Mouse (Mus musculus): ENCODE data around the gene Tmem198.

The Tmem198 gene

DNA sequence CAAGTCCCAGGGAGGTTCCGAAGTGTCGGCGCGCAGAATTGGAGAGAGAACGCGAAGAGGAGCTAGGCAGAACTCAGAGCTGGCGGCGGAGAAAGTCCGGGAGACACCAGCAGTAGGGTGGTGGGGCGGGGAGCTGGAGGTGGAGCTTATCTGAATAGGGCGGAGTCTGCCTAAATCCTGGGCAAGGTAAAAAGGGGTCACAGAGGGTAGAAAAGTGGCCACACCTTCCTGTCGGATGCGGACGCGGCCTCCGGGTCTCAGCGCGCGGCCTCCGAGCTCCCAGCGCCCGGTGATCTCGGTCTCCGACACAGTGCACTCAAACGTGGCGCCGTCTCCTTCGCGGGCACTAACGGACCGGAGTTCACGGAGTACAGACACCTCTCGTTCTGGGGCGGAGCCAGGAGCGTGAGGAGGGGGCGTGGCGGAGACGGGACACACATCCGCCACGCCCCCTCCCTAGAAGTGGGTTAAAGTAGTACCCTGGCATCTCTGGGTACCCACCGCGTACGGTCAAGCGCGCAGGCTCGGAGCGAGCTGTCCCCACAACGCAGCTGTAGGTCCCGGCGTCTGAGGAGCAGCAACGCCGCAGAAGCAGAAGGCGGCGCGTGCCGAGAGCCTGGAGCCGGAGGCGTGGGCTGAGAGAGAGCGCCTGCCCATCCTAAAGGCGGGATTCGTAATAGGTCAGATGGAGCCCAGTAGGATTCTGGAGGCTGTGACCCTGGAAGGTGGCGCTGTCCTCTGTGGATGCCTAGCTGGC, 8.3 kb downstream of the Tmem198 start:
- peak; percentile 34 for DNase-seq (ENCODE audit: low read depth, low spot score)

DNA sequence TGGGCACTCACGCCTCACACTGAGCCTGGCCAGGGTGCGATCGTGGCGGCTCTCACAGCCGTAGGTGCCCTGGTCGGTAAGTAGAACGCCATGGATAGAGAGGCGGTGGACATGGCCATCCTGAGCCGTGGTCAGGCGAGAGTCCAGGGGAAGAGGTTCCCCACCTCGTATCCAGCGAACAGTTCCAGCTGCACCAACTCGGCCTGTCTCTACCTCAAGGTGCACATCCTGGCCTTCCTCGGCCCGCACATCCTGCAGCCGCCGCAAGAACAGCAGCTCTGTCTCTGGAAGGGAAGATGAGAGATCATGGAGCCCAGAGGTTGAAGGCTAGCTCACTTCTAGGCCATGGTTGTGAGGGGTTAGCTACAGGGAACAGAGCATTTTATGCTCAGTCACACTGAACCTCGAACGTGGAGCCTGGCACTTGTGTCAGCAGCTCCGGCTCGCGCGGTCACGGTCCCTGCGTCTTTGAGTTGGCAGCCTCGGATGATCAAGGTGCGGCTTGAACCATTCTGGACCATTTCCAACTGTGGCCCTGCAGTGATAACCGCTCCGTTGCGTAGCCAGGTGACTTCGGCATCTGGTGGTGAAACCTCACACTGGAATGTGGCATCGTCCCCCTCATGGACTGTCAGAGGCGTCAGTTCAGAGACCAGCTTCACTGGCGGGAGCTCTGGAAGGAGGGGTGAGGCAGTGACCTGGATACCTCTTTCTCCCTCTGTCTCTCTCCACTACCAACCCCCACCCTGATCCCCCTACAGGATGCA, 11.6 kb downstream of the Tmem198 start:
- DNase-seq (ENCODE audit: low read depth, low spot score), result no peak

DNA sequence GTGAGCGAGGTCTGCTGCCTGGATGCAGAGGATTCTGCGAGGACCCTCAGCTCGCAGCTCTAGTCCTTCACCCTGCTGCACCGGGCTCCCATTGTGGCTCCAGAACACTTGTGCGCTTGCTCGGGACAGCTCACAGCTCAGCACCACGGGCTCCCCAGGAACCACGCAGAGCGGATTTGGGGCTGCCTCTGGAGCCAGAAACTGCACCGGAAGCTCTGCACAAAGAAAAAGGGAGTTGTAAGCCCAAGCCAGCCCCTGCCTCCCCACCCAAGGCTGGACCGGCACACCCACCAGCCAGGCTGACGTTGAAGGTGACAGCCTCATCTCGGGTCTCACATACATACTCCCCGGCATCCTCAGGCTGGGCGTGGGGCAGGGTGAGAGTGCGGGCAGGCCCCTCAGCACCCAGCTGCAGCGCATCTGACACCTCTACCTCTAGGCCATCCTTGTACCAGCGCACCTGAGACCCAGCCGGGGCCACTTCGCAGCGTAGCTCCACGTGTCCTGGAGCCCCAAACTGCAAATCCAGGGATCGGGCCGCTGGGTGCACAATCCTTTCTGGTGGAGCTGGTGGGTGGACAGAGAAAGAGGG, 13.3 kb downstream of the Tmem198 start:
- DNase-seq (ENCODE audit: low read depth, low spot score), result no peak

DNA sequence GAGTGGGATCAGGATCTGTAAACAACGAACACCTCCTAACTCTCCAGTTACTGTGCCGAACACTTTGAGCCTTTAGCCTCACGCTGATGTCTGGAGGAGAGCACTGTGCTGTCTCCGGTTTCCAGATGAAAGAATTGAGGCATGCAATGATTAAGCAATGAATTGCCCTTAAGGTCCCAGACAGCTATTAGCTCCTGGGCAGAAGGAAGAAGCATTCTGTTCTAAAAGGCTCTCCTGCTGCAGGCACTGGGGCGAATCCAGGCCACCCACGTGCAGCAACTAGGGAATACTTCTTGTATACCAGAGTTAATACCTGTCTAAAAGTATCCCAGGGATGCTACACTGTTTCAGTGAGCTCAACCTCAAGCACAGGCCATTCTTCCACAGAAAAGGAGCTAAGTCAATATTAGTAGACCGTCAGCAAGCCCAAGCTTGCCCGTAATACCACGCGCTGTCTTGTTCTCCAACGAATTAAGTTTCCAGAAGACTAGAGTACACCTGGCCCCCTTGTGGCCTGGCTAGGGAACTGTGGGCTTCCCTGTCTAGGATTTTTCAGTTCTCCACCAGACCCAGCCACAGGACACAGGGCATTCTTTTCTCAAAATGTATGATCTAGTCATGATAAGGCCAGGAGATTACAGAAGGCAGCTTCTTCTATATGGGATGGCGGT, 15.7 kb downstream of the Tmem198 start:
- peak; percentile 21 for DNase-seq (ENCODE audit: low read depth, low spot score)

DNA sequence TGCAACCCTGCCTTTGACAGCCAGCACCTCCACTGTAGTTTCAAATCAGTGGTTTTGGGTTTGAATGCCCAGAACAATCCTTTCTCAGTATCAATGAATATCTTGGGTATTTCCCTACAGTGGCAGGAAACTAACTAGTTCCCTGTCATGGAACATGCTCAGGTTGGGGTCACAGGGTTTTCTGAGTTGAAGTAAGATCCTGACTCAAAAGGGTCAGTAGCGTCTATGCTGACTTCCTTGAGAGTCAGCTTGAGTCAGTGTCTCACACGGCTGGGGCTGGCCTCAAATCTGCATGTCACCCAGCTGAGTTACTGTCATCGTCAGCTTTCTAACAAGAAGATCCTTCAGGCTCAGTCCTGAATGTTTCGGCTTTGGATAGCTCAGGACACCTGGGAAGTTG, 19.6 kb downstream of the Tmem198 start:
- no peak for DNase-seq (ENCODE audit: low read depth, low spot score)

DNA sequence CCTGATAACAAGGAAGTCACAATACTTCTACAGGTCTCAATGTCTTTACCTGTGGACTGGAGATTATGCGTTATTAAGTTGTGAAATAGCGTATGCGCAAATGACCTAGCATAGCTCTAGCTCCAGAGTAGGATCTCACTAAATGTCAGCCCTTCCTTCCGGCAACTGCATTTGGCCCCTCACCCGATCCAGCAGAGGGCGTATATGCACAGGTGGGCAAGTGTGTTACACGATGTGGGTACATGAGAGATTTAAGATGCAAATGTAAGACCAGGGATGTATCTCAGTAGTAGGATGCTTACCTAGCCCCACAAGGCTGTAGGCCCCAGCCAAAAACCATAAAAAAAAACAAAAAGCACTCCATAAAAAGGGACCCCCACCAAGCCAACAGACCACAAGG, 20.1 kb downstream of the Tmem198 start:
- DNase-seq (ENCODE audit: low read depth, low spot score), result no peak

DNA sequence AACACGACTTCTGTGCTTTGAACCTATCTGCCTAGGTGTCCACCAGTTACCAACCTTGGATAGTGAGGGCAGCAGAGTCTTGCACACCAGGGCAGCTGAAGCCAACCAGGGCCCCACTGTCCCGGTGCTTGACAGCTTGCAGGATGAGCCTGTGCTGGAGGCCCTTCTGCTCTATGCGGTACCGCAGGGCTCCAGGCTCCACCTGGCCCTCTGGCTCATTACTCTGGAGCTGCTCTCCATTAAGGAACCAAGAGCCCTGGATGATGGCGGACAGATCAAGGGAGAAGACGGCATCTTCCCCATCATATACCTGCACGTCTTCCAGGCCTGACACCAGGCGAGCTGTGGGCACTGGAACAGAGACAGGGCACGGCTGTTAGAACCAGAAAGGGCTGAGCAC, 22.6 kb downstream of the Tmem198 start:
- DNase-seq (ENCODE audit: low read depth, low spot score), result no peak

DNA sequence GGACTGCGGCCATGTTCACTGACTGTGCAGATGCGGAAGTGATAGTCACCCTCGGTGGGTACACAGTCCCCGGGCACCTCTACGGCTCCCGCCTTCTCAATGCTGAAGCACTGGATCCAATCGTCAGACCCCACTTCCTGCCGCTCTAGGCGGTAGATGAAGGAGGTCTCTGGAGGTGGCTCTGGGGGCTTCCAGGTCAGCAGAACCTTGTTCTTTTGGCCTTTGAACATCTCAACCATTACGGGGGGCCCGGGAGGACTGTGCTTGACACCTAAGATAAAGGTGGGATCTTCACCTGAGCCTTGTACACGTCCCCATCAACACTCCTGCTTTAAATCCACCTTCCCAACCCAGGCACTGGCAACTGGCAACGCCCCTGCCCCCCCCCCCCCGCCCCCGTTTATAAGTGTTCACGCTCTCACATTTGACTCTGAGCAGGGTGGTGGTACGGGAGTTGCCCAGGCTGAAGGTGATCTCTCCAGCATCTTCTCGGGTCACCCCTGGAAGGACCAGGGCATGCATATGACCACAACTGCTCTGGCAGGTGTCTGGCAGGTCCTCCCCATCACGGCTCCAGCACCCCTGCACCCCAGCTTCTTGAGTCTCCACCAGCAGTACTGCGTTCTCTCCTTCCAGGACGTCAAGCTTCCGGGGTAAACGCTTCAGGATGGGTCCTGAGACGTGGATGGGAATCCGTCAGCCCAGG, 23.8 kb downstream of the Tmem198 start:
- no peak for DNase-seq (ENCODE audit: low read depth, low spot score)

DNA sequence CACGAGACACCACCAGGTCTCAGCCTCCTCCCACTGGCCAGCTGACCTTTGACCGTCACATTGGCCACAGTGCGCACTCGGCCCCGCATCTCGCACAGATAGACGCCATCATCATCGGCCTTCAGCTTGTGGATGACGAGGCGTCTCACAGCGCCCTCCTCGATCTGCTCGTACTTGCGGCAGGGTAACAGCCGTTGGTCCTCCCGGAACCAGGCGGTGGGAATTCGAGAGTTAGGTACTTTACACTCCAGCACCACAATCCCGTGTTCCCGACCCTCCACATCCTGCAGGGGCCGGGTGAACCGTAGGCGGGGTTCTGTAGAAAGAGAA, 24.3 kb downstream of the Tmem198 start:
- DNase-seq (ENCODE audit: low read depth, low spot score), result no peak

DNA sequence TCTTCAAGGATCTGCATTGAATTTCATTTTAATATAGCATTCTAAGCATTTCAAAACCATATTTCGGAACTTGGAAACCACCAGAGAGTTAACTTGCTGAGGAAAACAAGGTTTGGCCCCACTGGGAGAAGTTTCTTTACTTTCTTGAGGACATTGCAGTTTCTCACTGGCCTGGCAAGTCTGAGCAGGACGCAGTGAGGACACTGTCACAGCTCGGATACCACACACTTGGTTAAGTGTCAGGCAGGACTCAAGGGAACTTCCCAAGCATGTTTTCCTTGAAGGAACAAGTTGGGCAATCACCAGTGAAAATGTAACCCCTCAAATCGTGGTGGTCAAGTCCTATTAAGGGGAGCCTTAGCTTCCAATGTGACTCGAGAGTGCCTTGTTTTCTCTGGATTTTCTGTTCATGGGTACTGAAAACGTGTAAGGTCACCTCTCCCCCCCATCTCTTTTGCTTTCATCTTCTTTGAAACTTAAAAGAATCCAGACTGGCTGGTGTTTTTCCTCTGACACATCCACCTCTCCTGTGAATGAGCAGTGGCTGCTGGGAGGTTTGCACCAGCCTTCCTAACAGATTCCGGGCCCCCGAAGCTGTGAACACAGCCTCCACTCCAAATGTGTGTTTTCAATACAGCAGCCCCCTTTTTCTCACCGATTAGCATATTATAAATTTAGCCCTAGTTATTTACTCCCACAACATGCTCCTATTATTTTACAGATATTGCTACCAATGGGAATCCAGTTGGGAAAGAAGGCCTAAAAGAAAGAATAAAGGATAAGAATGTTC, 25.1 kb downstream of the Tmem198 start:
- DNase-seq (ENCODE audit: low read depth, low spot score), result peak; percentile 65

DNA sequence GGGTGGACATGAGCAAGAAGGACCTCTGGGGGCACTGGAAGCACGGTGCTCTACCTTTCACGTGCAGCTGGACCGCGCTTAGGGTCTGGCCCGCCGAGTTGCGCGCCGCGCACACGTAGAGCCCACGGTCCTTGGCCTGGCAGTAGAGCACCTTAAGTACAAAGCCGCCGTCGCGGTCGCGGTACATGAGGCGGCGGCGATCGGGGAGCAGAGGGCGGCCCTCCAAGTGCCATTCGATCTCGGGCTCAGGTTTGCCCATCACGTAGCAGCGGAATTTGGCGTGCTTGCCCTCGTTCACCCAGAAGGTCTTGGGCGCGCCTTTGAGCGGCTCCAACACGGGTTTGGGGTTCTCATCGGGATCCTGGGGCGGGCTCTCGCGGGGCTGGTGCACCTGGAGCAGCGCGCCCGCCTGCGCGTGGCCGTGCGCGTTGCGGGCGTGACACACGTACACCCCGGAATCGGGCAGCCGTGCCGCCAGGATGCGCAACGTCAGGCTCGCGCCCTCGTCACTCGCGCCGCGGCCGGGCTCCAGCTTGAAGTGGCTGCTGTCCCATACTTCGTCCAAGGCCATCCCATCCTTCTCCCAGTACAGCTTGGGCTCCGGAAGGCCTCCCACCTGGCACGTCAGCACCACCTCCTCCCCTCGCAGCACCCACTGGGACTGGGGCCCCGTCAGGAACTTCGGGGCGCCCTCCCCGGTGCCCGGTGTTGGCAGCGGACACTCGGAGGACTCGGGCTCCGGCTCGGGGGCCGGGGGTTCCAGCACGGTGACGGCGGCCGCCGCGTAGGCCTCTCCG, 26.0 kb downstream of the Tmem198 start:
- peak; percentile 74 for DNase-seq (ENCODE audit: low read depth, low spot score)

DNA sequence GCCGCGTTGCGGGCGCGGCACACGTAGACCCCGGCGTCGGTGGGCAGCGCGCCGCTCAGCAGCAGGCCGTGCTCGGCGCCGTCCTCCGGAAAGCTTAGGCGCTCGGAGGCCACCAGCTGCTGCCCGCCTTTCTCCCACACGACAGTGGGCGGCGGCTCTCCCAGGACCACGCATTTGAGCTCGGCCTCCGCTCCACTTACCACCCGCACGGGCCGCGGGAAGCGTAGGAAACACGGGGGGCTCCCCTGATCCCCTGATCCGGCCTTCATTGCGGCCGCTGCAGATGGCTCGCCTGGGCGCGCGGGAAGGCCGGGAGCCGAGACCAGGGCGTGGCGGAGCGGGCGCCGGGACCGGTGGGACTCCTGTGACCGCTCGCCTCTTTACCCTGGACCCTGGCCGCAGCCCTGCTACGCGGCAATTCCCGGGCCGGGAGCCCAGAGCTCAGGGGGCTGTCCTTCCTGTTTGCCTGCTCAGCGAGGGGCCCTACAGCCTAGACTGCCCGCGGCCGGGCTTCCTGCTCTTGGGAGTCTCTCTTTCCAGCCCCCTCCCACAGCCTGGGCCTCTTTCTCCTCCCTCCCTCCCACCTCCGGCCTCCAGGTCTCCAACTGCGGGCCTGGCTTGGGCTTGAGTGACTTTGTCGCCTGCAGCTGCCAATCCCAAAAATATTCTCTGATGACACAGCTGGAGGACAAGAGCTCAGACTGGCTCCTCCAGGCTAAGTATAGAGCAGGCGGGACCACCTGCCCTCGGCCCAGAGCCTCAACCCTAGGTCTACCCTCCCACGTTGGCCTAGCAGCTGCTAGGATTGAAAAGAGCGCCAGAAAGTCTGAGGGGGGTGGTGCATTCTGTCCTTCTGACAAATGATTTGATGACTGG, 26.9 kb downstream of the Tmem198 start, which contains the start of gene Obsl1:
TSS of gene Obsl1 (minus strand) at position 497 of the 876 bp plus-strand sequence.
- DNase-seq (ENCODE audit: low read depth, low spot score), result peak; percentile 18

DNA sequence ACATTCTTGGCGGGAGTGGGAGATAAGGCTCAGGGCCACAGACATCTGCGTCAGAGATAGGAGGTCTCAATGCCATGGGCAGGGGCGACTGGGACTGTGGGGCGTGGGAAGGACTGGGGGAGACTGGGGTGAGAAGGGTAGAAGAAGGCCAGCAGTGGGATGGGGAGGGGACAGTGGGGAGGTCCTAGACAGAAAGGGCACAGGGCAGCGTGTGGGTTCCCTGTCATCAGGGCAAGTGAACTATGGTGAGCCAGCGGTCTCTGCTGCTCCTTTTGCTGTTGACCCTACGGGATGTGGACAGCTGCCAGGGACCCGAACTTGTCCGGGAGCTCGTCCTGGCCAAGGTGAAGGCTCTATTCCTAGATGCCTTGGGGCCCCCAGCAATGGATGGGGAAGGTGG, 27.7 kb downstream of the Tmem198 start, which contains the start of gene Inha:
TSS of gene Inha (plus strand) at position 72 of the 400 bp plus-strand sequence.
- no peak for DNase-seq (ENCODE audit: low read depth, low spot score)

DNA sequence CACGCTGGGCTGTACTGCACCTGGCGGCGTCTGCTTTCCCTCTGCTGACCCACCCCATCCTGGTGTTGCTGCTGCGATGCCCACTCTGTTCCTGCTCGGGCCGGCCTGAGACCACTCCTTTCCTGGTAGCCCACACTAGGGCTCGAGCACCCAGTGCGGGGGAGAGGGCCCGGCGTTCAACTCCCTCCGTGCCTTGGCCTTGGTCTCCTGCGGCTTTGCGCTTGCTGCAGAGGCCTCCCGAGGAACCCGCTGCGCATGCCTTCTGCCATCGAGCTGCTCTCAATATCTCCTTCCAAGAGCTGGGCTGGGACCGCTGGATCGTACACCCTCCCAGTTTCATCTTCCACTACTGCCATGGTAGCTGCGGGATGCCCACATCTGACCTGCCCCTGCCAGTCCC, 30.3 kb downstream of the Tmem198 start:
- no peak for DNase-seq (ENCODE audit: low read depth, low spot score)

DNA sequence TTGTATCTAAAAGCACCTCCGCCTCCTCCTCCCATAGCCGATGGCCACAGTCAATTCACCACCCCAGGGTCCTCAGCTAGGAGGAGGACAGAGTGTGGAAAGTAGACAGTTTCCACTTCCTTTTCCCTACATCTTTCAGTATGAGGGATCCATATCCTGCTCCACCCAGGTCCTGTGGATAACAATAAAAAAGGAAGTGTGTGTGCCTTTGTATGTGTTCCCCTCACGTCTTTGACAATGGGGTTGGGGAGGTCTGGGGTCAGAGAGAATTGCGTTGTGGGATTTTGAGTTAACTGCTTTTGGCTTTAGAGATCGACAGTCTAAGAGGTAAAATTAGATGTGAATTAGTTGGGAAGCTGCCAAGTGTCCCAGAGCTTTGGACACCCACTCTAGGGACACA, 30.8 kb downstream of the Tmem198 start:
- no peak for DNase-seq (ENCODE audit: low read depth, low spot score)

DNA sequence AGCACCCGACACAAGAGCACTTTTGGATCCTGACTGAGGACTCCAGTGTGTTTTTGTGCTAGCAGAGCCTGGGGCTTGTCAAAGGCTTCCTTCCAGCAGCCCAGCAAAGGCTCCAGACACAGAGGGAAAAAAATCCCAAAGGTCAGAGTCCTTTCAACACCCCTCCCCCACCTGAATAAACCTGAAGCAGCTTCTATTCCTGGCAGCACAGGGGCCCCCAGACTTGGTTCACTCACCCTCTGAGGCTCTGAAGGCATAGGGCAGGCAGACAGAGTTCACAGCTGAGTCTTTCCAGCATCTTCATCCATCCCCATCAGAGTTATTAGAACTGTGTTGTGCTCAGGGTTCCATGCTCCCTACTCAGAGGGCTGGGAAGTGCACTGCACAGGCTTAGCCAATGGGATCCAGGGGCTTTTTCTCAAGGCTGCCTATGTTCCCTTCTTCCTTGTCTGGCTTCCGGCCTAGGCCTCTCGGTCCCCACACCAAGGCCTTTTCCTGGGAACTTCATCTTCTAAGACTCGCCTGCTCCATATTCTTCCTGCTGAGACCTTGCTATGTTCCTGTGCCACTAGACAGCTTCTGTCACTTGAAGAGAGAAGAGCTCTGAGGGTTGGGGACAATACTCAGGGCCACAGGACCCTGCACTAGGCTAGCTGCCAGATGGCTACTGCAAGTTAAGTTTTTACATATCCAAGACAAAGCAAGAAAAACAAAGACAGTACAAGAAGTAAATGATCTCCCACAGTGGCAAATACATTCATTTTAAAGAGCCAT, 32.3 kb downstream of the Tmem198 start:
- DNase-seq (ENCODE audit: low read depth, low spot score), result no peak

DNA sequence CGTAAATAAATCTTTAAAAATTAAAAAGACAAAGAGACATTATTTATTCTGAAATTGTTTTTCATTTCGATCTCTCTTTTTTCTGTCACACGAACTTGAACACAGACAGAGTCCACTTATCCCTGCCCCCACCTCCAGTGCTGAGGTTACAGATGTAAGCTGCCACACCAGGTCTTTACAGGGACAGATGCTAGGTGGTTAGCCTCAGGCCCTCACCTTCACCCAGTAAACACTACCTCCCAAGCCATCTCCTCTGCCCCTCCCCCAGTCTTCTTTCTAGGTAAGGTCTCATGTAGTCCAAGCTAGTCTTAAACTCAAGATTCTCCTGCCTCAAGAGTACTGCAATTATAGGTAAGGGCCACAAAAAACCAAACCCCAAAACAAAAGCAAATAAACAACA, 33.2 kb downstream of the Tmem198 start:
- DNase-seq (ENCODE audit: low read depth, low spot score), result no peak

DNA sequence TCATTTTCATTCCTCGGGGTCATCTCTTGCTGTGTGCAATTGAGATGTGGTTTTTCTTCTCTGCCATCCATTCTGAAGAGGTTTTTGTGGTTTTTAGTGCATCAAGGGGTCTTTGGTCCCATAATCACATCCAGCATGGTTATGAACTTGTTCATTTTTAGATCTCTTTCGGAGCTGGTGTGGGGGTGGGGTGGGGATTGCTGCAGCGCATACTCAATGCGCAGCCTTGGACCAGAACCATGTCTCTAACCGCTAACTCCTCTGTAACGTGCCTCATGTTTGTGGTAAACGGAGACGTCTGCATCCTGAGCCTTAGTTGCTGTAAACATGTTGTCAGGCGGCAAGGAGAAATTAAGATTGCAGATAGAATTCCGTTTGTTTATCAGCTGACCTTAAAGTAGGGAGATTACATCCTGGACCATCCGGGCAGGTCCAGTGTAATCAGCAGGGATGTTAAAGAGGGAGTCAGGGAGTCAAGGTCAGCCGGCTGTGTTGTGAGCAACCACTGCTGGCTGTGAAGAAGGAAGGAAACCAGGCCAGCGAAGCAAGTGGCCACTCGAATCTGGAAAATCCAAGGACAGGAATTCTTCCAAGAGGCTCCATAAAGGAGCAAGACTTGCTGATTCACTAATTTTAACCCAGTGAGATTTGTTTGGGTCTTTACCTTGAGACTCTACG, 37.5 kb downstream of the Tmem198 start:
- DNase-seq (ENCODE audit: low read depth, low spot score), result no peak
